Mouse (Mus musculus): ENCODE measurements around the gene Cdsn.
A peak's percentile ranks its signal among the peaks of the same experiment; 100 is the strongest.

- TF ChIP-seq MAFK (IDR thresholded peaks at IDR 0.05; ENCODE audit: insufficient read depth, low read depth, low read length) (no peak), CHD2 (IDR thresholded peaks at IDR 0.05; ENCODE audit: low read depth, low read length) (no peak), HCFC1 (IDR thresholded peaks at IDR 0.05; ENCODE audit: borderline replicate concordance, insufficient read depth, low read length) (no peak), ZNF384 (IDR thresholded peaks at IDR 0.05; ENCODE audit: low read depth, low read length) (0 out of 2 replicates have a peak, but pooled peaks have one; percentile 61)
Measured at GRCm38 (mm10) chr17:35593786-35594185, 41.9 kb downstream of the Cdsn start.
